Mouse (Mus musculus) limb, embryonic 15.5 days (tissue): ENCODE results near the gene Agxt. TPM values are rescaled to one million over a fixed set of nuclear protein-coding genes. Genes with fewer than 3 reads are reported as not detected.

Source experiments
- ATAC-seq: fragments of 200-750 bp; cut with Nextera tagmentation; 2 replicates; pipeline ENCODE4 v1.8.0; 2017; ENCODE audit warnings: low read depth, moderate TSS enrichment; ENCODE audit not compliant: insufficient number of reproducible peaks, low FRiP score, low TSS enrichment
- H3K27ac ChIP-seq: fragments of 300-500 bp; sonication (generic); 2 replicates; pipeline ENCODE4 v1.5.1; 2015; ENCODE audit warnings: moderate library complexity, mild to moderate bottlenecking, inconsistent platforms
- H3K27me3 ChIP-seq: fragments of 300-500 bp; sonication (generic); 2 replicates; pipeline ENCODE4 v1.6.1; 2015; ENCODE audit warnings: inconsistent platforms
- H3K36me3 ChIP-seq: fragments of 300-500 bp; sonication (generic); 2 replicates; pipeline ENCODE4 v1.6.1; 2015; ENCODE audit warnings: inconsistent platforms
- H3K4me1 ChIP-seq: fragments of 300-500 bp; sonication (generic); 2 replicates; pipeline ENCODE4 v1.6.1; 2015; ENCODE audit warnings: inconsistent platforms
- H3K4me2 ChIP-seq: fragments of 300-500 bp; sonication (generic); 2 replicates; pipeline ENCODE4 v1.6.1; 2015; ENCODE audit warnings: mild to moderate bottlenecking, inconsistent platforms
- H3K4me3 ChIP-seq: fragments of 300-500 bp; sonication (generic); 2 replicates; pipeline ENCODE4 v1.5.1; 2015; ENCODE audit warnings: mild to moderate bottlenecking, inconsistent platforms
- H3K9ac ChIP-seq: fragments of 300-500 bp; sonication (generic); 2 replicates; pipeline ENCODE4 v1.6.1; 2015; ENCODE audit warnings: inconsistent platforms
- H3K9me3 ChIP-seq: fragments of 300-500 bp; sonication (generic); 2 replicates; pipeline ENCODE4 v1.6.1; 2016; ENCODE audit warnings: inconsistent platforms
- WGBS: fragments of 180-500 bp; shearing (Covaris S2); methylation state at CpG from one replicate; pipeline ENCODE4 v1.1.7; 2015; 5-methylcytosine and 5-hydroxymethylcytosine counted together
- polyA plus RNA-seq: library from polyadenylated mRNA; unstranded; fragments of >200 nt; fragmentation: Nextera tagmentation; extraction: Ambion mirVana; gene quantifications from 2 replicates; pipeline ENCODE4 v1.2.1, GENCODE M21; 2015

Agxt gene
- polyA plus RNA-seq = not detected in 2 replicates

- Histone ChIP-seq H3K4me2 (no peak within 1 kb of the TSS), H3K36me3 (no peaks in the 10 kb centered on the region), H3K9me3 (no peaks in the 10 kb centered on the region), H3K9ac (no peak within 1 kb of the TSS), H3K27me3 (no peaks in the 10 kb centered on the region), H3K27ac (no peak within 1 kb of the TSS), H3K4me3 (no peak within 1 kb of the TSS), H3K4me1 (no peaks in the 10 kb centered on the region)
- no peak for ATAC-seq
- WGBS = 86% methylated on average over 12 of the region's 12 CpGs
These were observed at the start of gene Agxt for GRCm38 (mm10) chr1:93135036-93135526. Agxt (plus strand) TSS chr1:93135240.

GRCm38 (mm10) chr1:93092582-93092981, 42.5 kb upstream of the Agxt start:
- Histone ChIP-seq H3K4me2 (no peak overlapping the region), H3K9me3 (no peaks in the 10 kb centered on the region), H3K9ac (no peak overlapping the region), H3K36me3 (no peaks in the 10 kb centered on the region), H3K27me3 (no peaks in the 10 kb centered on the region), H3K27ac (no peak overlapping the region), H3K4me3 (no peak overlapping the region), H3K4me1 (no peaks in the 10 kb centered on the region)
- no peak for ATAC-seq
- WGBS = 89% methylated on average over 3 of the region's 3 CpGs

- Histone ChIP-seq H3K9me3 (no peaks in the 10 kb centered on the region), H3K27me3 (peaks cover 53% of the 10 kb centered on the region), H3K9ac (no peak overlapping the region), H3K36me3 (no peaks in the 10 kb centered on the region), H3K27ac (no peak overlapping the region), H3K4me3 (no peak overlapping the region), H3K4me1 (peaks cover 24% of the 10 kb centered on the region), H3K4me2 (no peak overlapping the region)
- ATAC-seq = no peak
- 87% methylated on average over 5 of the region's 5 CpGs for WGBS
These were observed 36.1 kb upstream of the Agxt start for GRCm38 (mm10) chr1:93098956-93099355.

GRCm38 (mm10) chr1:93100243-93100575, 34.8 kb upstream of the Agxt start:
- WGBS = 3% methylated on average over 18 of the region's 18 CpGs

GRCm38 (mm10) chr1:93100576-93101491, 34.2 kb upstream of the Agxt start:
- H3K36me3 ChIP-seq = no peaks in the 10 kb centered on the region
- peak overlapping the region; percentile 96 for H3K4me2 ChIP-seq
- H3K9ac ChIP-seq = peak overlapping the region; percentile 42
- H3K4me3 ChIP-seq = peak overlapping the region; percentile 53
- peaks cover 24% of the 10 kb centered on the region for H3K4me1 ChIP-seq
- H3K27ac ChIP-seq = no peak overlapping the region
- WGBS = under 1% methylated on average over 49 of the region's 49 CpGs
- H3K9me3 ChIP-seq = no peaks in the 10 kb centered on the region
- peak; percentile 35; the same call in 1 of the 2 replicates for ATAC-seq
- peaks cover 53% of the 10 kb centered on the region for H3K27me3 ChIP-seq

More at GRCm38 (mm10) chr1:93100243-93100575, 34.8 kb upstream of the Agxt start:
- Histone ChIP-seq H3K9me3 (no peaks in the 10 kb centered on the region), H3K36me3 (no peaks in the 10 kb centered on the region), H3K9ac (0 out of 2 replicates have a peak overlapping the region, but pooled peaks have one; percentile 28), H3K4me3 (peak overlapping the region; percentile 53), H3K27me3 (peaks cover 53% of the 10 kb centered on the region), H3K27ac (no peak overlapping the region), H3K4me2 (peak overlapping the region; percentile 96), H3K4me1 (peaks cover 24% of the 10 kb centered on the region)
- no peak for ATAC-seq

- H3K27me3 ChIP-seq = peaks cover 53% of the 10 kb centered on the region
- peak within 1 kb of the TSS; percentile 96 for H3K4me2 ChIP-seq
- no peak for ATAC-seq
- peaks cover 24% of the 10 kb centered on the region for H3K4me1 ChIP-seq
- H3K36me3 ChIP-seq = no peaks in the 10 kb centered on the region
- peak within 1 kb of the TSS; percentile 53 for H3K4me3 ChIP-seq
- H3K27ac ChIP-seq = no peak within 1 kb of the TSS
- WGBS = 0% methylated on average over 39 of the region's 39 CpGs
- H3K9me3 ChIP-seq = no peaks in the 10 kb centered on the region
- H3K9ac ChIP-seq = peak within 1 kb of the TSS; percentile 42
These were observed 33.4 kb upstream of the Agxt start, which contains the start of gene Kif1a for GRCm38 (mm10) chr1:93101571-93102061. Kif1a (minus strand) TSS chr1:93101951.

GRCm38 (mm10) chr1:93102700-93103099, 32.3 kb upstream of the Agxt start:
- Histone ChIP-seq H3K4me3 (no peak overlapping the region), H3K36me3 (no peaks in the 10 kb centered on the region), H3K4me1 (peaks cover 24% of the 10 kb centered on the region), H3K27ac (no peak overlapping the region), H3K4me2 (no peak overlapping the region), H3K9ac (no peak overlapping the region), H3K9me3 (no peaks in the 10 kb centered on the region), H3K27me3 (peaks cover 53% of the 10 kb centered on the region)
- no peak for ATAC-seq
- 55% methylated on average over 7 of the region's 7 CpGs for WGBS

- Histone ChIP-seq H3K4me2 (peak overlapping the region; percentile 50), H3K36me3 (no peaks in the 10 kb centered on the region), H3K4me3 (peak overlapping the region; percentile 33), H3K4me1 (peaks cover 7% of the 10 kb centered on the region), H3K27ac (no peak overlapping the region), H3K27me3 (no peaks in the 10 kb centered on the region; the same call in 1 of the 2 replicates), H3K9me3 (no peaks in the 10 kb centered on the region), H3K9ac (no peak overlapping the region)
- peak; percentile 88 for ATAC-seq
- WGBS = 24% methylated on average over 21 of the region's 21 CpGs
These were observed 20.2 kb upstream of the Agxt start for GRCm38 (mm10) chr1:93114713-93115463.

GRCm38 (mm10) chr1:93115471-93115870, 19.6 kb upstream of the Agxt start:
- no peaks in the 10 kb centered on the region for H3K9me3 ChIP-seq
- H3K9ac ChIP-seq = no peak overlapping the region
- no peak for ATAC-seq
- peaks cover 7% of the 10 kb centered on the region for H3K4me1 ChIP-seq
- H3K4me2 ChIP-seq = peak overlapping the region; percentile 50
- no peaks in the 10 kb centered on the region for H3K36me3 ChIP-seq
- WGBS = 24% methylated on average over 13 of the region's 13 CpGs
- H3K27me3 ChIP-seq = no peaks in the 10 kb centered on the region; the same call in 1 of the 2 replicates
- peak overlapping the region; percentile 33 for H3K4me3 ChIP-seq
- no peak overlapping the region for H3K27ac ChIP-seq

- 50% methylated on average over 4 of the region's 4 CpGs for WGBS
- no peak overlapping the region for H3K4me2 ChIP-seq
- H3K27ac ChIP-seq = no peak overlapping the region
- no peaks in the 10 kb centered on the region; the same call in 1 of the 2 replicates for H3K27me3 ChIP-seq
- no peaks in the 10 kb centered on the region for H3K9me3 ChIP-seq
- no peak overlapping the region for H3K4me3 ChIP-seq
- no peaks in the 10 kb centered on the region for H3K36me3 ChIP-seq
- no peak for ATAC-seq
- no peak overlapping the region for H3K9ac ChIP-seq
- peaks cover 13% of the 10 kb centered on the region for H3K4me1 ChIP-seq
These were observed 16.2 kb upstream of the Agxt start for GRCm38 (mm10) chr1:93118816-93119215.

GRCm38 (mm10) chr1:93123179-93123854, 11.7 kb upstream of the Agxt start:
- Histone ChIP-seq H3K4me1 (peaks cover 17% of the 10 kb centered on the region; the same call in 1 of the 2 replicates), H3K27me3 (no peaks in the 10 kb centered on the region), H3K9me3 (no peaks in the 10 kb centered on the region), H3K9ac (no peak overlapping the region), H3K27ac (peak overlapping the region; percentile 75), H3K4me2 (no peak overlapping the region), H3K36me3 (no peaks in the 10 kb centered on the region), H3K4me3 (no peak overlapping the region)
- peak; percentile 56 for ATAC-seq
- 63% methylated on average over 11 of the region's 11 CpGs for WGBS
